Mouse (Mus musculus) right cerebral cortex, postnatal 25 days (tissue): ENCODE data around the gene Atp2b2.

Source experiments
- DNase-seq: peaks from one replicate; pipeline ENCODE4 v3.0.0; 2022

The Atp2b2 gene

DNA sequence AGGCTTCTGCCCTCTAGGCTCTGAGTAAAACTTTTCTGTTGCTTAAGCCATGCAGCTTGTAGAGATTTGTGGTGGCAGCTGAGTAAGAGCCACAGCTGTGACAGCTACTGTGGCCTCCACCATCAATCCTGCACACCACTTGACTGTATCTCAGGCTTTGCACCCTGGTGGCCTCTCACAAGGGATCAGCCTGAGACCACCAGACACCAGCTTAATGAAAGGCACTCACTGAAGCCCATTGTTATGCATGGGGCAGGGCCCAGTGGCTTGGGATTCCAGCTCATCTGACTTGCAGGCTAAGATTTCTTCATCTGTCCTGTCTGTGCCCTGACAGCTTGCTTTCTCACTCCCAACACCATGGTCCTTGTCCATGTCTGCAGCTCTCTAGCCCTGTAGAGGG lies 155.5 kb downstream of the Atp2b2 start:
- no peak for DNase-seq

DNA sequence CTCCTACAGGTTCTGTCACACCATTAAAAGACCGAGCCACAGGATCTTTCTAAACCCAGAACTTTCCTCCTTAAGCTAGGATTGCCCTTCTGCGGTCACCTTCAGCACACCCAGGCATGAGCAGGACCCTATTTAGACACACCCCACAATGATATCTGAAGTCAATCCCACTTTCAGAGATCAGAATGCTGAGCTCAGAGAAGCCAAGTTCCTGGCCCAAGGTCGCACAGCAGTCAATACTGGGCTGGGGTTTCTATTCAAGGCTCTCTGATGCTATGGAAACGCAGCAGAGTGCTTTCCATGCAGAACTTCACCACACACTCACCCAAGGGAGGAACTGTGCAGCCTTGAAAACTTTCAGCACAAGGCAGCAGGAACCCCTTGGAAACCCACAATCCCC lies 157.6 kb downstream of the Atp2b2 start:
- no peak for DNase-seq

DNA sequence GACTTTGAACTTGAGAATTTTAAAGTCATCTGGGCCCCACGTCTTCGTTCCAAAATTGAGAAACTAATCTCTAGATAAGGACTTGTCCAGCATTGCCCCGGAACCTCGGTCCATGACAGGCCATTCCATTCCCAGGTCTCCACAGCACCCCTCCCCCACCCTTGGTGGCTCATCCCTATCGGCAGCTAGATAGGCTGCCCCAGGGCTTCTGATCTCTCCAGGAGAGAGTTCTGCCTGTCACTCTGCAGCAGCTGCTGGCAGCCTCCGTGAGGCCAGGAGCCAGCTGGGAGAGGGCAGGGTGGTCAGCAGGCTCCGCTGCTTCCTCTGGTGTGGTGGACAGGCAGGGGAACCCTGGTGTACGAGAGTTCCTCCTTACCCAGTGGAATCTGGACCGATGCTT lies 159.2 kb downstream of the Atp2b2 start:
- no peak for DNase-seq

DNA sequence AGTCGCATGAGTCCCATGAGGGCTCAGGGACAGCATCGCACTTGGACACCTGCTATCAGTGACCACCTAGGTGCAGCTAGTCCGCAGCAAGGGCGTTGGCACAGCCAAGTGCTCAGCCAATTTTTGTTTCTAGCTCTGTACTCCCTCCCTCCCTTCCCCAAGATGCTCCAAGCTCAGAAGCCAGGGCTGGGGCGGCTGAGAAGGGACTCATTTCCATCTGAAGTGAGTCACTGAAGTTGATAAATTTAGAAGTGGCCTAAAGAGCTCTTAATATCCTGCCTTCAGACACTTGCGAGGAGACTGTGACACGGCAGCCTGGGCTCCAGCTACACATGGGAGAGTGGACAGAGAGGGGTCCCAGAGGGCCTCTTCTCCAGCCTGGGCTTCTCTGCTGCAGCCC lies 160.0 kb downstream of the Atp2b2 start:
- DNase-seq = no peak

DNA sequence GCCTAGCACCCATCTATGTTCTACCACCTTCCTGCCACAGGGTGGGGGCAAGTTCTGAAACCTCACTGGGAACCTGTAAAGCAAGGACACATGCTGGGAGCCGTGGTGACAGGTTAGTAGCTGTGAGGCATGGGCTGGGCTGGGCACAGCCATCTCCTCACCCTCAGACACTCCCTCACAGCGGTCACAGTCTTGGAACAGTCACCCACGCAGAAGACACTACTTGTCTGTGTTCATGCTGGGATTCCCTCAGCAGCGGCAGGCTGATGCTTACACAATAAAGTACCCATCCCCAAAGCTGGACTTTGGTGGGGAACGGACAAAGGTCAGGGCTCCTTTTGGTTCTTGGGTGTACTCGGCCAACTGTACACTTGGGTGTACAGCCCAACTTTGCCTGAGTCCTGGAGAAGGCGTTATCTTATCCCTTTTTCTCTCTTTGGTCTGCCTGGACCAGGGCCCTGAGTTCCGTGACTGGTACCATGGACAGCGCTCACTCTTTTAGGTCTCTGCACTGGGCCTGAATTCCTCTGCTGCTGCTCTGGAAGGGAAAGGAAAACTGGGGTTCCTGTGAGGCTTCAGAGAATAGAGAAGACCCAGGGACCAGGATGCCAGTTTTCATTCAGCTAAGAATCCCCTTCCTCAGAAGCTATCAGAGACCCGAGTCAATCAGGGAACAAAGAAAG lies 160.7 kb downstream of the Atp2b2 start:
- no peak for DNase-seq

DNA sequence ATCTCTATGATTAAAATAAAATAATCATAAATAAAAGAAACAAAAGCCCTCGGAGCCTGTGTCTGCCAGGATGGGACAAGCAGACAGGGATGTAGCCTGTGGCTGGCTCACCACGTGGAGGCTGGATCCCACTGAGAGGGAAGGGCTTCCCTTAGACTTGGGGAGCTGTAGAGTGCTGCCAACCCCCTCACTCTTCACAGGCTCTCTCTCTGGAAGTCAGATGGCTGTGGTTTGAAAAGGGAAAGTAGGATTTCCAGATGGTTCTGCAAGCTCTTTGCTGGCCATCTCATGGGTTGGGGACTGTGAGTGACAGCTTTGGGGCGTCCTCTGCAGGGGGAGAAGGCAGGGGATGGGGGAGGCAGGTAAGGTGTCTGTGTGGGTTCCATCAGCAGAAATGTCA lies 163.0 kb downstream of the Atp2b2 start:
- no peak for DNase-seq

DNA sequence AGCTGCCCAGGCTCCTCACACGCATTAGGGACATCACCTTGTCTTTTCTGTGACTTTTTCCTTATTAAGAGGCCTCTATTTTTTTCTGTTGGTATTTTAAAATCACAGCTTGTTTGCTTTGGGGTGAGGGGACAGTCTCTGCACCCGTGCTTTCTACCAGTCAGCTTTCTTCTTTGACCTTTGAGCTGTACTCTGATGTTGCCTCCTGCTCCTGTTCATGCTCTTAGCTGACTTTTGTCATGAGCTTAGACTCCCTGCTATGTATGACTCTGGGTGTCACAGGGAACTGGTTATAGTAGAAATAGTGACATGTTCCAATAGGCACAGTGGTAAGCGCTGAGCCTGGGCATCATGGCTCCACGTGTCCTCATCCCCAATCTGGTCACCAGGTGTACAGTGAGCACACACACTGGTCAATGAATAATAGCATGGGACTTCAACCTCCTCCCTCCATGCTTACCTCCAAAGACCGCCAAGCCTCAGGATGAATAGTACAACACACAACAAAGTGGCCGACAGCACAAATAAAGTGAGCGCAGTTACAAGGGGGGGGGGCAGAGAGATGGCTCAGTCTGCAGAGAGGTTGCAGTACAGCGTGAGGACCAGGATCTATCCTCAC lies 163.8 kb downstream of the Atp2b2 start:
- no peak for DNase-seq

DNA sequence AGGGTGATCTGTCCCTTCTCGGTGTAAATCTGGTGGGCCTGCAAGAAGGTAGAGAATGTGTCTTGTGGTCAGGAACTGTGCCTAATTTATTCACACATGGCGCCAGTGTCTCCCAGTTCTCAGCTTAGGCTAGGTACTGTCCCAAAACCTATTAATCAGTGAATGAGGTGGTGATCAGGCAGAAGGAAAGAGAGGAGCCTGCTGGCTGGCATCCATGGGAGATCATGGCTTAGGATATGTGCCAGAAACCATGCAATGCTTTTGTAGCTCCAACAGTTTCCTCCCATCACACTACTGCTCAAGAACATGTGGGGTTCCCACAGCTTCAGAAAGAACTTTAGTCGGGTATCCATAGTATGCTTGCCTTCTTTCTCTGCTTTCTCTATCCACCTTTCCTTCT lies 165.8 kb downstream of the Atp2b2 start:
- DNase-seq = no peak

DNA sequence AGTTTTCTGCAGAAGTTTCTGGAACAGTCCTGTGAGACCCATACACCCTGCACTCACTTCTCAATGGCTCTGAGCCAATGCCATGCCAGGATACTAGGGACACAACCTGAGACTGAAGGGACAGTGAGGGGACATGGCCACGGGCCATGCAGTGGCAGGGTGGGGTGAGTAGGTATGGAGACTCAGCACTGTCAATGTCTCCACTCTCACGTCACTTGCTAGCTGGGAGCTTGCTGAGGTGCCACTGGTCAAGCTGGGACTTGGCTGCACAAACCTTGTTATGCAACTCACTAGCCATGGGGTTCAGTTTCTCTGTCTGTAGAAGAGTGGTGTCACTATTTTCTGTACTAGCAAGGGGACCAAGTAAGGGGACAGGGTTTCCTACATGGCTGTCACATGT lies 167.2 kb downstream of the Atp2b2 start:
- DNase-seq = no peak

DNA sequence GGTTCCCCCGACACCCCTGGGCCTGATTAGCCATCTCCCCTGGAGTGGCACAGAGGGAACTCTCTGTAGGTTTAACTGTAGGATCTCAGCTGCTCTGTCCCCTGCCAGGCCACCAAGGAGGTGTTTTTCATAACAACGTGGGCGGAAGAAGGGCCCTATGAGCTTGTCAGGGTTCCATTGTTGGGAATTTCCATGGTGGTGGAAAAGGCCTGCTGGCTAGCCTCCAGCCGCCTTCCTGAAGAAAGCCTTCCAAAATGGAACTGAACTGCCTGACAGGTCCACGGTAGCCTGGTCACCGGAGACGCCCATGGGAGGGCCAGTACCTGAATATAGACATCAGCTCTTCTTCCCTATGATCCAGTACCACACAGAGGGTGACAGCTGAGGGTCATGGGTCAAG lies 169.8 kb downstream of the Atp2b2 start:
- no peak for DNase-seq

DNA sequence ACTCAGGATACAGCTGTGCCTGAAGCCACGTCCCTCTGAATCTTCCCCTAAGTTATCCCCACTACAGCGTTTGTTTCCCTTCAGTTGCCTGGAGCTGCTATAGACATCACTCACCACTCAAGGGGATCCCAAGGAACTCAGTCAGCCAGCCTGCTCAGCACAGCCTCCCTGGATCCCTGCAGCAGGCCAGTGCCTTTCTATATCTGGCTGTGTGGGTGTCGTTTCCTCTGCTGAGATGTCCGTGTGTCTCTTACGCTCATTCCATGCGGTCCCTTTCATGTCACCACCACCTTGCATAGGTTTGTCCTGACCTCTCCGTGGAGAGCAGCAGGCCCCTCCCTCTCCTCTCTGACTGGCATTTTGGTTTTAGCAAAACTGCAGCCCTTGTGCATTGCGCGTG lies 171.6 kb downstream of the Atp2b2 start:
- DNase-seq = no peak

DNA sequence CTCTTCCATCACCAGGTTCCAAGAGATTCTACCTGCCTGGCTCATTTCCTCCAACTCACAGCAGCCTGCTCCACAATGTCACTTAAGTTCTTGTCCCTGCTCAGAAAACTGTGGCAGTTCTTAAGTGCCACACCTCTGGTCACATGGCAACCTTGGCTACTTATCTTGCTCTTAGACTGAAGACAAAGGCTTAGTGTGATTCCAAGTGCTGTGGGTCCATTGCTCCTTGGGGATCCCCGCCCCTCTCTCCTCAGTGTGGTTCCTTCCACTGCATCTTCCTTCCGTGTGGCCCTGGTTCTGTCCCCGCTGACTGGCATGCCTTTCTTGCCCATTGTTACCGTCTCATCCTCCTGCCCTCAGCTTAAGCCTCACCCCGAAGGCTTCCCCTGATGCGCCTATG lies 173.9 kb downstream of the Atp2b2 start:
- DNase-seq = no peak

DNA sequence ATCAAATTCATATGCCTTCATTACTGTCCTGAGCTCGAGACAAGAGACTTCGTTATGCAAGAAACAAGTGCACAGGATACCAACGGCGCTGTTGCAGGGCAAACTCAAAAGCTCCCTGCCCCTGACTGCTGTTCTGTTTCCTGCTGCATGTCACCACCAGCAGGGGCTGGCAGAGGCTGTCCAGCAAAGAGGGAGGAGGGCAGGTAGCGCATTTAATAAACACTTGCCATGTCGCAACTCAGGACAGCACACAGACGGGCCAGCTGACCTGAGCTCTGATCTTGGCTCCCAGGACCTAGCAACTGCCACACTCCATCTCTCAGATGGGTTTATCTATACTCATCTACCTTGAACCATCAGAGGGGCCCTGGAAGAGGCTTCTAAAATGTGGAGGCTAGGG lies 176.7 kb downstream of the Atp2b2 start:
- DNase-seq = no peak

DNA sequence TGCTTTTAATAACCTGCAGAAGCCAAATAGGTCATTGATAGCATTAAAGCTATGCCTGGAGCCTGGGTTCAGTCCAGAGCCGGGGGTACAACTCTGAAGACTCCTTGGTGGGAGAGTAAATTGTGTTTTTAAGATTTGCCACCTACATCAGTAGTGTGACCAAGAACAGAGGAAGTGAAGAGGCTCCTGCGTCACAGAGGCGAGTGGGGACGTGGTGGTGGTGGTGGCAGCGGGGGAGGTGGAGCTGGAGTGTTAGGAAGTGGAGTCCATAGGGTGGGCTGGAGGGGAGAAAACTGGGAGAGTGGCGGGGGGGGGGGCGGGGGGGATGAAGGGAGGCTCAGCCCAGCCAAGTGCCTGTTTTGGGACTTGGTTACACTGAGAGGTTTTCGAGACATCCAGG lies 177.6 kb downstream of the Atp2b2 start:
- no peak for DNase-seq

DNA sequence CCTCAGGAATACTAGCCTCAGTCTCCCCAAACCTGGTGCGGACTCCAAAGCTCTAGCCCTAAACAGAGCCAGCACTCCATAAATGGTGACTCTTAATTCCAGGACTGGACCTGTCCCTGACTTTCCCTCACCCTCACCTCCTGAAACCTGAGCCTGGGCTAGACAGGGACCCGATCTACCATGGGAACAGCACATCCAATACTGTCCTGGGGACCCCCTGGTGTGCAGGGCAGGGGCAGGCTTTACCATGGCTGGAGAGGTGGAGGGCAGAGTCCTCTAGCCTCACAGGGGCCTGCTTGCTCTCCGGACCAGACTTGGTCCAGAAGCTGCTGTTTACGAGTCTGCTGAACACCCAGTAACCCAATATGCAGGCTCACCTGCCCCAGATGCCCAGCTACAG lies 179.5 kb downstream of the Atp2b2 start:
- DNase-seq = no peak

DNA sequence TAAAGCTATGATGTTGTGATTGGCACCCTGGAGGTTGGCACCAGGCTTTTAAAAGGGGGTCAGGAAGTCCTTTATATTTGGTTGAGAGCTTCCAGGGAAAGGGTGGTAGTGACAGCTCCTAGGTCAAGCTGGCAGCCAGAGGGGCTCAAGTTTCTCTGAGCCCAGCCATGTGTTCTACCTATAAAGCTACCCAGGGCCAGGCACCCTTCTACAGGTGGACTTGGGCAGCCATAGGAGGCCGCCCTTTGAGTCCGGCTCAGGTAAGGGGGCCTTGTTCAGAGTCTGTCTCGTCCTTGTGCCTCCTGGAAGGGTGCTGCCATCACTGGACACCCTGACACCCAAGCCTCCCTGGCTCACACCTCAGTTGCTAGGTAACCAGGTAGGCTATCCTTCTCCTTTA lies 180.5 kb downstream of the Atp2b2 start:
- no peak for DNase-seq

DNA sequence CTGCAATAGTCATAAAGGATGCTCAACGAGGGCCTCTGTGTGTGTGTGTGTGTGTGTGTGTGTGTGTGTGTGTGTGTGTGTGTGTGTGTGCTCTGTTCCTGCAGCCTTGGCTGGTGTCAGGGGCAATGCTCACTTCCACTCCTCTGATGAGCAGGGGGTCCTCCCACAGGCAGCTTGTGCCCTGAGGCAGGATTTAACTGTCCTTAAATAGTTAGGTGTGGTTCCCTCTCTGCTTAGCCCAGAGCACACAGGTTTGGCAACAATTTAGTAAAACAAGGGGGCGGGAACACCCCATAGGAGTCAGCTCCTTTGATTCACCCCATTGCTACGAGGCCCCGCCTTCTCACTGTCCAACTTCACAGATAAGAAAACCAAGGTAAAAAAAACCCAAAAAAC lies 181.0 kb downstream of the Atp2b2 start:
- no peak for DNase-seq

DNA sequence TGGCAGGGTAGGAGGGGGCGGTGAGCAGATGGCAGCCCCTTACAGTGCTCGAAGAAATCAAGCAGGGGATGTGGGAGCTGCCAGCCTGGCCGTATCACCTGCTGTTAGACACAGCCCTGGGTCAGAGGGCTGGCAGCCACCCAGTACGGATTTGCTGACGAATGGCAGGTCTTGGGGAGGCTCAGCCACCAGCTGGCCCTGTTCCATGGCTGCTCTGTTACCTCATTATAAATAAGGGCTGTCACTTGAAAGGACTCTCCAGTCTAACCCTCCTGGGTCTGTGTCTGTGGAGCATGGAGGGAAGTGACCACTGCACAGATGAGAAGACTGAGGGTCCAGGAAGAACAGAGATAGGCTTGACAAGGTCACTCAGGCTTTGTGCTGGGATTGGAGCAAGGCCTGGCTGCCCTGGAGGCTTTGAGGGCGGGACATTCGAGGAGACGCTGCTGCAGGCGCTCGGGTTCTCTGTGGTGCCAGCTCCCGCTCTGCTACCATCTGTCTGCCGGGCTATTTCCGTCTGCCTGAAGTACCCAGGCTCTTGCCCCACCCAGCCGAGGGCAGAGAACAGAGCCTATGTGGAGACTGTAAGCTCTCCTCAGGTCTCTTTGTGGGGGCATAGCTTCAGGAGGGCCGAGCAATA lies 181.6 kb downstream of the Atp2b2 start:
- DNase-seq = peak; percentile 59

DNA sequence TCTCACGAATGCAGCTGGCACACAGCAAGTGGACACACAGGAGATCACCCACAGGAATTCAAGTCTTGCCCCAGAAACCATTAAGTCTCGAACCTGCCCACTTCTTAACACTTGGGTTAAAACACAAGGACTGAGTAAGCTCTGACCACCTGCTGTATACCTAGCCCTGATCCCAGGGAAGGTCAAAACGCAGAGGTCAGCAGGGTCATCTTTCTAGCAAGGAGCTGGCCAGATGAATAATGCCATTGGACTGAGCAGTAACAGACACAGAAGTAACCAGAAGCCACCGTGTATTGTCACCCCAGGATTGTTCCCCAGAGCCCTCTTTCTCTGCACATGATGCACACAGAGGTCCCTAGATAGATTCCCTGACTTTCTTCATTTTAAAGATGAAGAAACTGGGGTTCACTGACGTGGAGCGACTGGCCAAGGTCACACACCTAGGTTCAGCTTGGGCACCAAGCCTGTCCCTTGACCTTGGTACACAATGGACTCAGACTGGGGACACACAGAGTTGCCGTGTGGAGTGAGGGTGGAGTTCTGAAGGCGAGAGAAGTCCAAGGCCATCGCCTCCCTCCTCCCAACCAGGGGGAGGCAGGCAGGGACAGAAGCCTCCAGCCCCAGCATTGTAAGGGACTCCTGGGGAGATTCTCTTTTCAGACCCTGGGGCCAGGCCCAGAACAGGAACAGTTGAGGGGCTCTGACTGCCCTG lies 182.2 kb downstream of the Atp2b2 start:
- no peak for DNase-seq

DNA sequence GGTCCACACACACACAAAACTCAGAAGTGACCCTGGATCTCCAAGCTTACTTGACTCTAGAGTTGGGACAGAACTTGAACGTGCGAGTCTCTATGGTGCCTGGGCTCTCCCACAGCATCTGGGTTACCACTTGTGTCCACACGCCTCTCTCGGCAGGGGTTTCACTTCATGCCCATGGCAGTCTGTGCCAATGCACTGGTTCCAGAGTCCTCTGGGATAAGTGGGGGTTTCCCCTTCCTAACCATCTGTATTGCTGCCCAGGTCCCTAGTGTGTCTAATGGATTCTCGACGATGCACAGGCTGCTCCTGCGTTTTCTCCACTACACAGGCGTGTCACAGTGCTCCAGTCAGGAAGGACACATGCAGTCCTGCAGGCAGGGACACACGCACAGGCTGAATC lies 184.1 kb downstream of the Atp2b2 start:
- DNase-seq = no peak

DNA sequence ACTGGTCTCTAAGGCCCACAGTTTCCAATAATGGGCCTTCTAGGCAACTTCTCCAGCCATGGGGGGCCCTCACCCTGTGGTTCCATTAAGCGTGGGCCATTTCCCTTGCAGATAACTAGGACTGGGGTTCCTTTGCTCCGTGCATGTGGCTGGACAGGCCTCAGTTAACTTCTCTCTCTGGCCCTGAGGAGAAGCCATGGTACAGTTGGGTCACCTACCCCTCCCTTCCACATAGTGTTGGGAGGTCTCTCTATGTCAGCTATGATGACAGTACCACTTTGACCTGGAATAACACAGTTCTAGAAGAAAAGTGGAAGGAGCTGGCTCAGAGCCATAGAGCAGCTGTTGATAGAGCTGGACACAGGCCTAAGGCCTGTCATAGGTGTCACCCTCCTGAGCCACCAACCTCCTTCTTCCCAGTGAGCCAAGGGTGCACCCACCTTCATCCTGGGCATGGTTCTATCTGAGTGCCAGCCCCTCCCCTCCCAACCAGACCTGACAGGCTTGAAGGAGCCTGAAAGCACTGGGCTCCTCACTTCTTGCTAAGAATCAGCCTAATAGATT lies 185.0 kb downstream of the Atp2b2 start:
- no peak for DNase-seq

DNA sequence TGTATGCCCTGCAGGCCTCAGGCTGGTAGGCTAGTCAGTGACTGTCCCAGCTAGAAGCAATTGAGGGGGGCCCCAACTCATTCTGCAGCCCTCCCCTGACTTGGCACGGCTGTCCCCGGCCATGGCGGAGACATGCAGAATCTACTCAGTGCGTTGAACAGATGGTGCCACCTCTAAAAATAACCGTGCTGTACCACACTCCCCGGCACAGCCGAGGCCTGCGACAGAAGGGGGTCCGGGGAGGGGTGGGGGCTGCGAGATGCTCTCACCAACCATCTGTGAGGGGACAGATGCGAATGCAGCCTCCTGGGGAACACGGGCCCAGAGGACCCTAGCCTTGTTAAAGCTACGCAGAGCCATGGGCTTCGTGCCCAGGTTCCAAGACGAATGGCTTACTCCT lies 185.6 kb downstream of the Atp2b2 start:
- peak; percentile 85 for DNase-seq

DNA sequence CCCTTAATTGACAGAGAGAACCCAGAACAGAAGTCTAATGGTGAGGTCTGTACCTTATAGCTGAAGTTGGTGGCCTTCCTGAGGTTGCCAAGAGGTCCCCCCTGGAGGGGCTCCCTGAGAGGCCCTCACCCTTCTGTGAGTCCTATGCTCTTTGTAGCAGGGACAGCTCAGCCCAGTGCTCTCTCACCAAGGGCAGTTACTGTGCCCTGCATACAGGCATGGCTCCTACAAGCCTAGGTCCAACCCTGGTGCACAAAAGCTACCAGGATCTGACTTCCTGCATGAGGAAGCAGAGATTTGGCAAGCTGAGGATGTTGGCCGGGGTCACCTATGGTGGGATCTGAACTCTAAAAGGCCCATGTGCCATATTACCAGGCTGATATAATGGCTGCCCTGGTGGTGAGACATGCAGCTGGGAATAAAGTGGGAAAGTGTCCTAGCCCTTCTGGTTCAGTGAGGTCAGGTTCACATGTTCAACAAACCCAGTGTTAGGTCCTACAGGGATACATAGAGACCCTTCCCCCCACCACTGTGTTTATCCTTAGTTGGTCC lies 186.2 kb downstream of the Atp2b2 start:
- no peak for DNase-seq
